Mouse (Mus musculus) forebrain, postnatal 0 days (tissue): Measurements from ENCODE around the gene Cfap99. TPM values are rescaled to one million over a fixed set of nuclear protein-coding genes. Genes with fewer than 3 reads are reported as not detected.
A peak's percentile ranks its signal among the peaks of the same experiment; 100 is the strongest.

Experiments
- ATAC-seq: fragments of 200-750 bp; cut with Nextera tagmentation; 2 replicates; pipeline ENCODE4 v1.8.0; 2017; ENCODE audit warnings: mild to moderate bottlenecking, moderate library complexity
- DNase-seq: peaks from one replicate; pipeline ENCODE4 v3.0.0-alpha.2; 2015
- H3K27ac ChIP-seq: fragments of 300-500 bp; sonication (generic); 2 replicates; pipeline ENCODE4 v1.5.1; 2014; ENCODE audit warnings: low read depth, mild to moderate bottlenecking, antibody characterized with exemption, low read length, moderate library complexity, mixed read lengths
- H3K27me3 ChIP-seq: fragments of 300-500 bp; sonication (generic); 2 replicates; pipeline ENCODE4 v1.6.1; 2014; ENCODE audit warnings: mild to moderate bottlenecking, low read length, mixed read lengths; ENCODE audit not compliant: insufficient read depth
- H3K36me3 ChIP-seq: fragments of 300-500 bp; sonication (generic); 2 replicates; pipeline ENCODE4 v1.6.1; 2014; ENCODE audit warnings: mild to moderate bottlenecking, moderate library complexity; ENCODE audit not compliant: insufficient read depth
- H3K4me1 ChIP-seq: fragments of 300-500 bp; sonication (generic); 2 replicates; pipeline ENCODE4 v1.6.1; 2014; ENCODE audit warnings: antibody characterized with exemption; ENCODE audit not compliant: insufficient read depth
- H3K4me2 ChIP-seq: fragments of 300-500 bp; sonication (generic); 2 replicates; pipeline ENCODE4 v1.6.1; 2014; ENCODE audit warnings: low read depth, mild to moderate bottlenecking, moderate library complexity
- H3K4me3 ChIP-seq: fragments of 300-500 bp; sonication (generic); 2 replicates; pipeline ENCODE4 v1.5.1; 2014; ENCODE audit warnings: low read depth, low read length, mixed read lengths
- H3K9ac ChIP-seq: fragments of 300-500 bp; sonication (generic); 2 replicates; pipeline ENCODE4 v1.6.1; 2014; ENCODE audit warnings: mild to moderate bottlenecking
- H3K9me3 ChIP-seq: fragments of 300-500 bp; sonication (generic); 2 replicates; pipeline ENCODE4 v1.6.1; 2016; ENCODE audit warnings: low read length
- CTCF ChIP-seq: sonication (generic); IDR thresholded peaks from 2 replicates; pipeline ENCODE4 v1.5.1; 2016; ENCODE audit warnings: antibody characterized with exemption, control low read depth, low read depth
- WGBS: fragments of 180-500 bp; shearing (Covaris S2); extraction: QIAGEN DNeasy Blood & Tissue Kit; methylation state at CpG from one replicate; pipeline ENCODE4 v1.1.7; 2014; 5-methylcytosine and 5-hydroxymethylcytosine counted together
- polyA plus RNA-seq: library from polyadenylated mRNA; unstranded; fragments of >200 nt; fragmentation: Nextera tagmentation; extraction: Ambion mirVana; gene quantifications from 2 replicates; pipeline ENCODE4 v1.2.1, GENCODE M21; 2015
- total RNA-seq: library from RNA; depleted of rRNA; stranded (reverse); fragments of >200 nt; gene quantifications from 2 replicates; pipeline ENCODE4 v1.2.3, GENCODE M21; 2014

The Cfap99 gene
- total and polyA plus RNA-seq, 2 experiments from 2014 or later, result 0.23 to 0.24 TPM

DNA sequence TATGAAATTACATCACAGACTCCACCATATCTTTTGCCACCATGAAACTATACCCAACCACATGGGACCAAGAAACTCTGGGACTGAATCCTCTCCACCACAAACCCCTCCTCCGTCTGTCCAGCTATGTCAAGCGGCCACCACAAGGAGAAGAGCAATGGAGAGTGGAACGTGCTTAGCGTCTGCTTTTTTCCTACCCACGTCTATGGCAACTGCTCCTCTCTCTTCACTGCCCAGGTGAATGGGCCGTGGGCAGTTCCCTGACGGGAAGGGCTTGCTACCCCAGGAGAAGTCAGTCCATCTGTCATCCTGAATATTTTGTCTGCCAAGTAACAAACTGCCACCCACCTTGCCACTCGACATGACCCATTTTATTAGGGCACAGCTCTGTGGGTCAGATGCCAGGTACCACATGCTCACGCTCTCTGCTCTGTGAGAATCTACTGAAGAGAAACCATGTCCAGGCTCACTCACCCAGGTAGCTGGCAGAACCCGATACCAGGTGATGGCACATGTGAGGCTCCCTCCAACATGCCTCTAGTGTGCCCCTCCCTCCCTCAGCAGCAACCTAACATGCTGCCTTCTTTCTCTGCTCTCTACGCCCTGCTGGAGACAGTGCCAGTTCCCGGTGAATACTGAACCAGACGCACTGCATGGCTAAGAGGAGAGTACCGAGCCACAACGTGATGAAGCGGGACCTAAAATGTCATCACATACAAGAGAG lies 19.0 kb upstream of the Cfap99 start:
- TF ChIP-seq CTCF, result no peak
- no peak for ATAC-seq

DNA sequence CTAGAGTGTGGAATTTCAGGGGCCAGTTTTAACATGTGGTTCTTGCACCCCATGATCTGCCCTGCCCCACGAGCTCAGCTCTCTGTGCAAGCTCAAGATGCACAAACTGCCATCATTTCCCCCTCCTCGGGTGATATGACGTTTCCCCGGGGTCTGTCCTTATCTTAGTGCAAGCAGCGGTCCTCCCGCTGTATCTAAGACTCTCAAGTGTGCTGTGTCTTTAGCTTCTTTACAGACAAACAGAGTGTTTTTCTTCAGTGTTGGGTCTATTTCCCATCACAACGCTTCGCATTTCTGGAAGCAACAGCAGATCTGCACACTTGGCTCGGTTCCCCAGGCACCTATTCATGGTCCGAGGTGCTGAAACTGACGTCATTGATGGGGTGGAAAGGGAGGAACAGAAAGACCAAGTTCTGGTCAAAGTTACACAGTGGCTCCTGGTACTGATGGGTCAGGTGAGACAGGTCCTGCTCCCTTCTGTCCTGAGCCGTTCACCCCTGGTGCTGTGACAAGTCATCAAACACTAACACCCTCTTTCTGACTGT lies 18.4 kb upstream of the Cfap99 start:
- ATAC-seq, result no peak
- no peaks in the 10 kb centered on the region for H3K36me3 ChIP-seq
- H3K4me1 ChIP-seq, result peaks cover 8% of the 10 kb centered on the region; the same call in 1 of the 2 replicates
- H3K4me3 ChIP-seq, result no peak overlapping the region
- H3K4me2 ChIP-seq, result no peak overlapping the region
- no peak for DNase-seq
- no peak for TF ChIP-seq CTCF
- no peak overlapping the region for H3K9ac ChIP-seq
- WGBS, result 63% methylated on average over 12 of the region's 12 CpGs
- no peaks in the 10 kb centered on the region for H3K27me3 ChIP-seq
- no peaks in the 10 kb centered on the region for H3K9me3 ChIP-seq
- H3K27ac ChIP-seq, result no peak overlapping the region

More for the DNA sequence above, 19.0 kb upstream of the Cfap99 start:
- Histone ChIP-seq H3K36me3 (no peaks in the 10 kb centered on the region), H3K9me3 (no peaks in the 10 kb centered on the region), H3K4me1 (peaks cover 4% of the 10 kb centered on the region; the same call in 1 of the 2 replicates), H3K9ac (no peak overlapping the region), H3K4me3 (no peak overlapping the region), H3K27ac (no peak overlapping the region), H3K4me2 (no peak overlapping the region), H3K27me3 (no peaks in the 10 kb centered on the region)
- no peak for DNase-seq
- WGBS, result 83% methylated on average over 16 of the region's 16 CpGs

DNA sequence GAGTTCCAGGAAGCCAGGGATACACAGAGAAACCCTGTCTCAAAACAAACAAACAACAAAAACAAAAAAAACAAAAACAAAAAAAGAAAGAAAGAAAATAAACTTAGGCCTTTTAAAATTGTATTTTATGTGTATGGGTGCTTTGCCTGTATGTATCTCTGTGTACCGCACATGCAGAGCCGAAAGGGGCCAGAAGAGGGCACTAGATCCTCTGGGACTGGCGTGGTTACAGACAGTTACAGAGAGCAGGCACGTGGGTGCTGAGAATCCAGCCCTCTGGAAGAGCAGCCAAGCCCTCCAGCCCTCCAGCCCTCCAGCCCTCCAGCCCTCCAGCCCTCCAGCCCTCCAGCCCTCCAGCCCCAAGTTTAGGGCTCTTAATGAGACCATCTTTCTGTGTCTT lies 16.7 kb upstream of the Cfap99 start:
- TF ChIP-seq CTCF, result peak; percentile 59
- H3K36me3 ChIP-seq, result no peaks in the 10 kb centered on the region
- H3K27ac ChIP-seq, result no peak overlapping the region
- no peak overlapping the region for H3K4me3 ChIP-seq
- H3K9me3 ChIP-seq, result no peaks in the 10 kb centered on the region
- DNase-seq (peak; percentile 22), ATAC-seq (no peak)
- 31% methylated on average over 4 of the region's 4 CpGs for WGBS
- H3K4me2 ChIP-seq, result no peak overlapping the region
- H3K27me3 ChIP-seq, result no peaks in the 10 kb centered on the region
- peaks cover 8% of the 10 kb centered on the region; the same call in 1 of the 2 replicates for H3K4me1 ChIP-seq
- H3K9ac ChIP-seq, result no peak overlapping the region

DNA sequence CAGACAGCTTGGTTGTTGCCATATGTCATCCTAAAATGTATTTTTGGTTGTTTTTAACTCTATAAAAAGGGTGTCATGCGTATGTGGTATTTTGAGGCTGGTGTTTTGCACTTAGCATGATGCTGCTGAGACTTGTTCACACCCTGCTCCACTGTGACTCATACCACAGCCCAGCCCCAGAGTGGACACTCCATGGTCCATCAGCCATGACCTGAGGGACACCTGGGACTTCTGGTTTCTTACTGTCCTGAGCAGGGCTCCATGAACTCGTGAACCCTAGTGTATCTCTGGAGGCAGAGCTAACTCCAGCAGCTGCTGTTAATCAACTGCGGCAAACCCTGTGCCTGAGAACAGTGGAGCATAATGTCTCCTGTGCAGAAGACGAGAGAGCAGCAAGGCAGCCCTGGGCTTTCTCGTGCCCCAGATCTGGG lies 15.1 kb upstream of the Cfap99 start:
- no peak overlapping the region for H3K4me3 ChIP-seq
- H3K36me3 ChIP-seq, result no peaks in the 10 kb centered on the region
- H3K9me3 ChIP-seq, result no peaks in the 10 kb centered on the region
- TF ChIP-seq CTCF, result no peak
- ATAC-seq (no peak), DNase-seq (no peak)
- H3K4me1 ChIP-seq, result peaks cover 8% of the 10 kb centered on the region; the same call in 1 of the 2 replicates
- H3K4me2 ChIP-seq, result no peak overlapping the region
- no peak overlapping the region for H3K9ac ChIP-seq
- 79% methylated on average over 5 of the region's 5 CpGs for whole genome bisulfite sequencing
- no peaks in the 10 kb centered on the region for H3K27me3 ChIP-seq
- H3K27ac ChIP-seq, result no peak overlapping the region

DNA sequence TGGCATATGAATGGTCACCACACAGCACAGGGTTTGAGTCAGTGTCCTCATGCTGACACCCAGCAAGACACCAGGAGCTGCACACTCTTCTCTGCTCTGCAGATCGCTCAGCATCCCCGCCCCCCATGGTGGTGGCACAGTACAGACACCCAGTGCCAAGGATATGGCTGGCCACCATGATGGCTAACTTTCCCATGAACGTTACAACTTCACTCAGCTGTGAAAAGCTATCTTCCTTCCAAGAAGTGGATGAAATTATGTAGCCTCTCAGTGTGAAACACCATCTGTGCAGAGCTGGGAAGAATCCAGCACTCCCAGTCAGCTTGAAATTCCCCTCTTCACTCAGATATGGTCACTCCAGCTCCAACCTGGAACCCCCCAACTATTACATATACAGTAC lies 14.1 kb upstream of the Cfap99 start:
- Histone ChIP-seq H3K27ac (no peak overlapping the region), H3K4me1 (peaks cover 8% of the 10 kb centered on the region; the same call in 1 of the 2 replicates), H3K36me3 (no peaks in the 10 kb centered on the region), H3K4me2 (no peak overlapping the region), H3K9me3 (no peaks in the 10 kb centered on the region), H3K9ac (no peak overlapping the region), H3K4me3 (no peak overlapping the region), H3K27me3 (no peaks in the 10 kb centered on the region)
- WGBS, result 73% methylated on average over 3 of the region's 3 CpGs
- no peak for TF ChIP-seq CTCF
- DNase-seq (peak; percentile 18), ATAC-seq (peak; percentile 43)

DNA sequence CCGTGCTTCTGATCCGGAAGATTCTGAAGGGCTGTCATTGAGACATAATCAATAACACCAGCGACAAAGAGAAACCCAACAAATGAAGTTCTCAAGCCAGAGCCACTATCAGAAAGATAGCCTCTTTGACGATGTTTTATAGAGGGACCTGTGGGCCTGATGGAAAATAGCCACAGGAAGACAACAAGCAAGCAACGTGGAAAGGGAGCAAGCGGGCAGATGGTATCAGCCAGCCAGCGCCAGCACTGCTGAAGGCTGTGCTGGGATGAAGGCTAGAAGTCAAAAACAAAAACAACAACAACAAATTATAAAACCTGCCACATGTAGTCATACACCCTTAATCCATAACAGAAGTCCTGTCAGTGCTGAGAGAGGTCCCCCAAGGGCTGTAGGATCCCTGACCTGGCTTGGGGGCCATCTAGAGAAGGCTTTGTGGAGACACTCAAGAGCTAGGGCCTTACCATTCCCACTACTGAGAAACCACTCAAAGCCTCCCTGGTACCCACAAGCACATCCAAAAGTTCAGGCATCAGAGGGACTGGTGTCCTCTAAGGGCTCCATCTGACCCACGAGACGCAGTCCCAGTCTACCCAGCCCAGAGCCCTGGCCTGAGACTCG lies 13.6 kb upstream of the Cfap99 start:
- no peak for TF ChIP-seq CTCF
- ATAC-seq (no peak), DNase-seq (no peak)
- H3K4me2 ChIP-seq, result no peak overlapping the region
- H3K27ac ChIP-seq, result no peak overlapping the region
- no peaks in the 10 kb centered on the region for H3K36me3 ChIP-seq
- H3K4me3 ChIP-seq, result no peak overlapping the region
- H3K27me3 ChIP-seq, result no peaks in the 10 kb centered on the region
- 82% methylated on average over 10 of the region's 10 CpGs for WGBS
- H3K4me1 ChIP-seq, result peaks cover 8% of the 10 kb centered on the region; the same call in 1 of the 2 replicates
- no peak overlapping the region for H3K9ac ChIP-seq
- no peaks in the 10 kb centered on the region for H3K9me3 ChIP-seq

DNA sequence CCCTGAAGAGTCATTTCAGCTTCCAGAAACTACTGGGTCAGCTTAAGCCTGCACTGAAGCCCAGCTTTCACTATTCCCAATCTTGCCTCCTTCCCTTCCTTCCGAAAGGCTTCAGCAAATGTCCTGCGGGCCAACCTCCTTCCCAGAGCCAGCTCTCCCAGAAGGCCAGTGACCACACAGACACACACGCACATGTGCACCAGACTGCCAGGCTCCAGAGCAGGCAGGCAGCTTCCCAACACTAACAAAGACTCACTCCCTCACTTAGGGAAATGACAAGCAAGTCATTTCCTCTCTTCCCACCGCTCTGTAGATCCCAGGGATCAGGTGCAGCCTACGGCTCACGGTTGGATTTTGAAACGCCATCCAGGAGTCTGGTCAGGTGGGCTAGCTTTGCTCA lies 12.2 kb upstream of the Cfap99 start:
- TF ChIP-seq CTCF, result no peak
- 86% methylated on average over 7 of the region's 7 CpGs for WGBS
- no peak for DNase-seq

More for the DNA sequence above, 12.2 kb upstream of the Cfap99 start:
- Histone ChIP-seq H3K9me3 (no peaks in the 10 kb centered on the region), H3K36me3 (no peaks in the 10 kb centered on the region), H3K9ac (no peak overlapping the region), H3K27ac (no peak overlapping the region), H3K4me3 (no peak overlapping the region), H3K4me1 (peaks cover 8% of the 10 kb centered on the region; the same call in 1 of the 2 replicates), H3K4me2 (no peak overlapping the region), H3K27me3 (no peaks in the 10 kb centered on the region)
- no peak for ATAC-seq
